Mouse (Mus musculus) B cell, adult 2 months (primary cell): Measurements from ENCODE around the gene Ddi2.

Source experiments
- DNase-seq, 2 experiments: peaks; one replicate each; pipeline ENCODE4 v3.0.0; 2022

The Ddi2 gene

DNA sequence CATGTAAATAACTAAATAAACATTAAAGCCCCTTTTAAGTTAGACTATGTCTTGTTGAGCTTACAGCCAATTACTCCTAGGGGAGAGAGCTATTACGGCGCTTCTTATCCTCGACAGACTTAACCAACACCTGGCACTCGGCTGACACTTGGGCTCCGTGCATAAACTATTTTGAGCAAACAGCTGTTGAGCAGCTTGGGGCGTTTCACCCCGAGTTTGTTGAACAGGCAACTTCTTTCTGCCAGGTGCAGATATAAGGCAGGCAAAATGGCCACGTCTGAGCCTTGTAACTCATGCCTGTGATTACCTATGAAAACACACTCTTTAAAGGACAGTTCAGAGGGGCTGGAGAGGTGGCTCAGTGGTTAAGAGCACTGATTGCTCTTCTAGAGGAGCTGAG lies 14.8 kb upstream of the Ddi2 start:
- DNase-seq: no peak

DNA sequence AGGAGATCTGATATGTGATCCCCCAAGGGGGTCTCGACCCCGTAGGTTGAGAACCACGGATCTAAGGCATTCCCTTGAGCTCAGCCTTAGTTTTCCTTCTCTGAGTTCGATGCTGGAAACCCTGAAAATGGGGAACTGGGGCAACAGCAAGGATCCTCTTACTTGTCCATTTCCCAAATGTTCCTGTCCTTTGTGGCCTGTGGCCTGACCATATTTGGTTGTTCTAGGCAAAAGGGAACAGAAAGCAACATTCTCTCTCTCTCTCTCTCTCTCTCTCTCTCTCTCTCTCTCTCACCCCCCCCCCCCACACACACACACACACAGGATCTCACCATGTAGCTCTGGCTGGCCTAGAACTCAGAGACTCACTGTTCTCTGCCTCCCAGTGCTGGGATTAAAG lies 13.6 kb upstream of the Ddi2 start:
- DNase-seq: no peak

DNA sequence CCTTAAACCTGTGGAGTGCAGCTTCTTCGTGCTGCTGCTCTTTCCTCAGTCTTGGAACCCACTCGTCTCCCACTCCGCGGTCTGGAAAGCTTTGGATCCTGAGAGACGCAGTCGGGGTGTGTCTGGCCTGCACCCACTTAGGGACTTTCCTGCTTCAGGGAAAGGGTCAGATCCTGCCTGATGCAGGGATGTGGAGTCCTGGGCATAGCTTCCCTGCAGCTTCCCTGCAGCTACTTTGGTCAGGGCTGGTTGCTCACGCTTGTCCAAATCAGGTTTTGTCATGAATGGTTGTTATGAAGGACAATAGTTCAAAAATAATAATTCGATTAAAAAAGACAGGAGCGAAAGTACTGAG lies 12.0 kb upstream of the Ddi2 start:
- DNase-seq: no peak

DNA sequence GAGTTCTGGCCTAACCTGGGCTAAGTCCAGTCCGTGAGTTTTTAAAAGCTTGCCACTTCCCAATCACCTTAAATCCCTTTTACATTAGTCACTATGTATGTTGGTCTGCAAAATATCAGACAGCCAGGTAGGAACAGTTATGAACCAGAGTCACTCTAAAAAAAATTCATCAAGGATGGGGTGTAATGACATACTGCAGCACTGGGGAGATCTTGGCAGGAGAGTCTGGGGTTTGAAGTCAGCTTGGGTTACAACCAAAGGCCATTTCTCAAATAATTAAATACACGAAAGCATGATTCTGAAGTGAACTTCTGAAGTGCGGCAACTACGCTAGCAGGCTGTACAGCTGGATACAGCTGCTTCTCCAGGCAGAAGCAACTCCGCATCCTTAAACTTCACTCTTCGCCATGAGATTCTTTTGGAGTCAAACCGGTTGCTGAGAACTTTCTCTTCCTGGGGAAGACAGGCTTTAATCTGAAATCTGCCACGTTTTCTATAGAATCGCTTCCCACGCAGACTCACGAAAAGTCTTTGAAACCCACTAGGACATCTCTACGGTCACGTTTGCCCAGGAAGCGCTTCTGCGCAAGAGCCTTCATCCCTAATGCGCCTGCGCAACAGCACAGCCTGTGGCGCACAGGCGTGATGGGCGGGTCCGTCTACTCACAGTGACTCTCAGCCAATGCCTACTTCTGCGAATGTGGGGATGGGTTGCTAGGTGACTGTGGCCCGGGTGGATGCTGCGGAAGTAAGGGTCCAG lies 11.4 kb upstream of the Ddi2 start:
- peak; percentile 82 to 83 for DNase-seq

DNA sequence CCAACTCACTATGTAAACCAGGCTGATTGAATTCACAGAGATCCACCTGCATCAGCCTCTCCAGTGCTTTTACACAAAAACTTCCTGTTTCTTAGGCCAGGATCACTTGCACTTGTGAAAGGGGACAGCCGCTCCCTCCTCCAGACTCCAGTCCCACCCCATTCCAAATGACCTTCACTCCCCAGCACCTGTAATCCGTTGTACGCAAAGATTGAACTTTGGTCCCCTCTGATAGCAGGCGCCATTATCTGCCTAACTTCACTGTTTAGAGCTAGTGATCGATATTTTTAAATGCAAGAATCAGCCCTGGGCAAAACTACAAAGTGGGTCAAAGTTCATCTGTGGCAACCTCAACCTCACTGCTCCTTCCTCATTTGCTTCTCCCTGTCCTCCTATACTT lies 8.5 kb upstream of the Ddi2 start:
- no peak for DNase-seq

DNA sequence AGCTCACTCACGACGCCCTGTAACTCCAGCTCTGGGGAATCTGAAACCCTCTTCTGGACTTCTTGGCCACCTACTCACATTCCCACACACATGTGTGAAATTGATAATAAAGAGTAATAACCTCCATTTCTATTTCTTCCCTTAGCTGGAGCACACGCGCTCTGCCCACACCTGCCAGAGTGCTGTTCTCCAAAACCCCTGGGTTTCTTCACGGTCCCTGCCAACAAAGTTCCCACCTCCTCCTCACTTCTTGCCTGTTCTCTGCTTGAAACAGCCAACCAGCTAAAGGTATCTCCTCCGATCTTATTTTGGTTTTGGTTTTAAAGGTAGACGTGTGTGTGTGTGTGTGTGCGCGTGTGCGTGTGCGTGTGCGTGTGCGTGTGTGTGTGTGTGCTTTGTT lies 7.2 kb upstream of the Ddi2 start:
- no peak for DNase-seq

DNA sequence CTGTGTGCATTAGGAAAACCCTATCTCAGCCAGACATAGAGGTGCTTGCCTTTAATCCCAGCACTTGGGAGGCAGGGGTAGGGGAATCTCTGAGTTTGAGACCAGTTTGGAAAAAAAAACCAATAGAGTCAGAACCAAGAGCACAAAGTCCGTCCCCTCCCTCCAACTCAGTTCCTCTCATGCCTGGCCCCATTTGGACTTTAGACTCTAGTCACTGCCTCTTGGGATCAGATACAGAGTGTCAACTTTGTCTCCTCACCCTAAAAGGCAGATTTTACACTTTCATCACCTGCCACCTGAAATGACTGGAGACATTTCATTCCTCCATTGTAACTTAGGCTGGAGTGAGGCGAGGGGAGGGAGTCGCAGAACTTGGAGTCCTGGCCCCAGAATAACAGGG lies 6.0 kb upstream of the Ddi2 start:
- DNase-seq: no peak

DNA sequence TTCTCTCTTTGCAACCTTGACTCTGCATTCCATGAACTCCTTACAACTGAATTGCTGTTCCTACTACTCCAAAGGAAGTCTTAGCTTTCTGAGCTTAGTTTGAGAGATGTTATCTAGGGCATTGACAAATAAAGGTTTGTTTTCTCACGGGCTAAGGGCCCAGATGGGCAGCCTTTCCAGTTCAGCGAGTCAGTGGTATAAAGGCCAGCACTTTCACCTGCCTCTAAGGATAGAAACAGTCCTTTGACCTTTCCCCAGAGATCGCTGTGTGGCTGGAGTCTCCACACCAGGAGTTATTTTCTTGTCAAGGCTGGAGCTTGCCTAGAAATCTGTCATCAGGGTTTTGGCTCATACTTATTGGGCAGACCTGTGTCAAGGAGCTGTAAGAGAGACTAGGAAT lies 2.5 kb upstream of the Ddi2 start:
- DNase-seq: no peak

DNA sequence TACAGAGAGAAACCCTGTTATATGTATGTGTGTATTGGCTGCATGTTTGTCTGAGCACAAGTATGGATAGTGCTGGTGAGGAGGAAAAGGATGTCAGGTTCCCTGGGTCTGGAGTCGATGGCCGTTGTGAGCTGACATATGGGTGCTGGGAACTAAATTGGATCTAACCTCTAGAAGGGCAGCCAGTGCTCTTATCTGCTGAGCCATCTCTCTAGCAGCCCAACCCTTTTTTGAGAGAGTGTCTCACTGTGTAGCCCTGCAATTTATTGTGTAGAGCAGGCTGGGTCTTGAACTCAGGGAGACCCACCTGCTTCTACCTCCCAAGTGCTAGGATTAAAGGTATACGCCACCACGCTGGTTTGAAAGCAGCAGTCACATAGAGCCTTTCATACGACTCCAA lies 2.1 kb upstream of the Ddi2 start:
- no peak for DNase-seq

DNA sequence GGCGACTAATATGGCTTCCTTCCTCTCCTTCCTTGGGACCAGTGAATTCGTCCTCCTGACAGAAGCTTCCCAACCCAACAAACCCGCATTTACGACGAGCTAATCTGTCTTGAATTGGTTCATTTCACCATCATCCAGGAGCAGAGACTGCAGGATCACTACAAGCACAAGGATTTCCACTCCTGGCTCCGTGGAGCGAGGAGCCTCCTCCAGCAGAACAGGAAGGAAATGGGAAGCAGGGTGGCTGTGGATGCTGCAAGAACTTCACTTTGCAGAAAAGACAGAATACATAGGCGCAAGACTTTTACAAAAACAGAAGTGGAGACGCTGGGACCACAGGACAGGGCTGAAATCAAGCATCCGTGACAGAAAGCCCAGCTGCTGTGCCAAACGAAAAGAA lies 1.4 kb upstream of the Ddi2 start:
- DNase-seq: peak; percentile 32 to 36

DNA sequence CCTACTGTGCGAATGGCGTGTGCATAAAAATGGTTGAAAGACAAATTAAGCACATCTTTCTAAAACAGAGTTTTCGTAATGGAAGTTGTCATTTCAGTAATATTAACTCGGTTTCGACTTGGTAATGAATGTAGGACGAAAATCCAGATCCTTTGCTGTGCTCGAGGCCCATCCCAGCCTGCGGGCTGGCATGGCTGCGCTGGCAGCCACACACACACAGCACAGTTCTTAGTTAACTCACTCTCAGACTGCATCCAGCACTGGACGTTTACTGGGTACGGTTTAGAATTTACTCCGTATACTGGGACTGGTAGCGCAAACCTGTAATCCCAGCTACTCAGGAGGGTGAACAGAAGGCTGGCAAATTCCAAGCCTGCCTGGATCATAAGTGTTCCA lies 452 bp upstream of the Ddi2 start:
- DNase-seq: no peak

DNA sequence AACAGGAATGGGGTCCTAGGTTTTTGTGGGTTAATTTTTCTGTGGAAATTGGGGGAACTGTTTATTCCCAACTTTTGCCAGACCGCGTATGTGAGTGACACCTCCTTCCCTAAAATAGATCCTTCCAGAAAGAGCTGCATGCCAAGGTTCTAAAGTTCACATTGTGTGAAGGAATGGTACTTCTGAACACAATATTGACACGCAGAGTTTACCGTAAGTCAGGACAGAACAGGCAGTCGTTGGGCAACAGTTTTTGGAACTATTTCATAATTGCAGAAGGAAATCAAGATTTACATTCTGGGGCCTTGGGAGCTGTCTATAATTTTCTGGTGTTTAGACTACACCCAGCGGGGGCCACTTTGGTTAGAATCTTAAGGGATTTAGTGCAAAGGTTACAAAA lies 1.3 kb downstream of the Ddi2 start:
- DNase-seq: no peak

DNA sequence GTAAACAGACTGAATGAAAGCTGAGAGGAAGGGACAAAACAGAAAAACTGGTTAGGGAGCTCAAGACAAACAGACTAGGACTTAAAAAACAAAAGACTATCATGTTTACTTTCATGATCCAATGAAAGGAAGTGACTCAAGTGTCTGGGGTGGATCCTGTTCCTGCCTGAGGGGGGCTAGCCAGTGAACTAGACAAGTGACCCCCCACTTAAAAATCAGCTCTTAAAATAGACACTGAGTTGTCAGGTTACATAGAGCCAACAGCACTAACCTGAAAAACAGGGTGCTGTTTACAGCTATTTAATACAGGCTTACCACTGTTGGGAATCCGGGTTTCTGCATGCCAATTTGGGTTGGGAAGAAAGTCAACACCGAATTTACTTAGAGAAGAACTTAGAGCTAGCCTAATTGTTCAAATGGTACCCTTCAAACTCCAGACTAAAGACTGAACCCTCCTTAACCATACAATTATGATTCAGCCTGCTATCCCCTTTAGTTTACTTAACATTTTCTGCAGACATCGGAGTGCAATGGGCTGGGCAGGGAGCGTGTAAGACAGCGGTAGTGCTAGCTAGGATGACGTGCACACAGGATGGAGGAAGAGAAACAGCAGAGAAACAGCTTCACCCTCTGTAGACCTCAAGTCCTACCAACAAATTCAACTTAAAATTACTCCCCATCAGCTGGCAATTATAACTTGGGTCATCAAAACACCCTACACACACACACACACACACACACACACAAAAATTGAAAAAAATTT lies 2.3 kb downstream of the Ddi2 start:
- DNase-seq: peak; percentile 29 to 33

DNA sequence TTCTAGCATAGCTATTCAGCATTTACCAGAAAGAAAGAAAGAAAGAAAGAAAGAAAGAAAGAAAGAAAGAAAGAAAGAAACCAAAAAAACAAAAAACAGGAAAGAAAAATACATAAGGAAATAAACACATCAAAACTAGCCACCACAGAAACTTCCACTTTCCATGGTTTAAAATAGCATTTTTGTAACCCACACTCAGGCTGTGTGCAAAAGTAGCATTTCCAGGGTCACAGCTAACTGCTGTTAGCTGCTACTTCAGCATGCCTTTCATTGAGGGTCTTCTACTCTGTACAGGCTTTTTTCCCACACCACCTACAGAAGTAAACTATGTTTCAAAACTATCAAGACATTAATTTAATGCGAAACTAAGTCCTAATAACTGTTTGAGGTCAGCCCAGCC lies 3.9 kb downstream of the Ddi2 start:
- DNase-seq: no peak

DNA sequence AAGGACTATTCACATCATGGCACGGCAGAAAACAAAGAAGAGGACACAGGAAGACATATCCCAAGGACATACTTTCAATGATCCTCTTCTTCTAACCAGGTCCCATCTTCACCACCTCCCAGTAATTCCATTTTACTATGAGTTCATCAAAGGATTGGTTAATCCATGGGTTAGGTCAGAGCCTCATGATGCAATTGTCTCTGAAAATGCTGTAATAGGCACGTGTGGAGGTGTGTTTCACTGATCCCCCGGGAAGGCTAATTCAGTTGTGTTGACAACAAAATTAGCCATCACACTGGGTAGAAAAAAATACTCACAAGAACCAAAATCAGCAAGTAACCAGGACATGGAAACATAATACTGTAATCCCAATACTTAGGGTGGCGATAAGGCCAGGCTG lies 5.6 kb downstream of the Ddi2 start:
- DNase-seq: no peak

DNA sequence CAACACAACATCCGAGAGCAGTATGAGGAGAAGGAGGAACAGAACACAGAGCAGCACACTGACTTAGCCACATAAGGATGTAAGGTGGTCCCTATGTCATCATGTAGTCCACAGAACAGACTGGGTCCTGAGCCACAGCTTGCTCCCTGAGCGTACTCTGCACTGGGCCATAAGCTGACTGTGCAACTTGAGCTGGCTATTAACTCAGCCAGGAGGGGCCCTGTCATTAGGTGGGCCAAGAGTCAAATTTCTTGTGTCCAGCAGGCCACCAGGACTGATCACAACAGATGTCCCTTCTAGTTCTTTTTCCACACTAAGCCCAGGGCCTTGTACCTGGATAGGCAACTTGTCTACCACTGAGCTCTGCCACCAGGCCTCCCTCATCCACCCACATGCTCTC lies 8.2 kb downstream of the Ddi2 start:
- DNase-seq: no peak

DNA sequence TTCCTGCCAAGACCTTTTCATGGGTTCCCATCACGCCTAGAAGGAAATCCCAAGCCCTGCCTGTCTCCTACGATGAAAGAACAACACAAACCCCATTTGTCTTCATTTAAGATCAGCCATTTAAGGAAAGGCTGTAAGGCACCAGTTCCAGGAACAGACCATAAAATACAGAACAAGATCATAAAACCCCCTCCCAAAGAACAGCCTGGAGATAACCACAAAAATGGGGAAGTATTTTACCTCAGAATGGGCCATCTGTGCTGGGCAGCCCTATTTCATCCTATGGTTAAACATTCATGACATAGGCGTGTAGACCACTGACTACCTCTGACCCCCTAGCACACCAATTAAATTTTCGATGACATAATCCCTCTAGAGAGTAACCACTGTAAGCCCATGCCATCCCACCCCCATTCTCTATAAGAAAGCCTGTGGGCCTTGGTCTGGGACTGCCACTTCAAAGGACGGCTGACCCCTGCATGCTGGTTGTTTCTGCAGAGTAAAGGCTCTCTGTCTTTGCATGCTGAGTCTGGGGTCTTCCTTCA lies 9.5 kb downstream of the Ddi2 start:
- peak; percentile 24 to 28 for DNase-seq

DNA sequence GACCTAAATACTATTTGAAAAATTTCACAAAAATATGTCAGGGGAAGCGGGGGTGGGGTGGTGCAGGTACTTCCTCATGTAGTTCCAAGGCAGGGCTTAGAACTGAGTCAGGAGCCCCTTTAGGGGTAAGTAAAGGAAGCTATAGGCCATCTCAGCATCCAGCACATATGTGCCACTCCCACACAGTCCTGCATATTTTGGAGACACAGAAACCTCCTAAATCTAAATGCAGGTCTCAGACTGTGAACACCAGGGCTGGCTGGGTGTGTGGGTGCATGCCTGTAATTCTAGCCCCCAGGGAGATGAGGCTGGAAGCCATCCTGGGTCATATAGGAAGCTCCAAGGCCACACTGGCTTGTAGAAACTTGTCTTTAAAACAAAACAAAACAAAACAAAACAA lies 12.0 kb downstream of the Ddi2 start:
- no peak for DNase-seq

DNA sequence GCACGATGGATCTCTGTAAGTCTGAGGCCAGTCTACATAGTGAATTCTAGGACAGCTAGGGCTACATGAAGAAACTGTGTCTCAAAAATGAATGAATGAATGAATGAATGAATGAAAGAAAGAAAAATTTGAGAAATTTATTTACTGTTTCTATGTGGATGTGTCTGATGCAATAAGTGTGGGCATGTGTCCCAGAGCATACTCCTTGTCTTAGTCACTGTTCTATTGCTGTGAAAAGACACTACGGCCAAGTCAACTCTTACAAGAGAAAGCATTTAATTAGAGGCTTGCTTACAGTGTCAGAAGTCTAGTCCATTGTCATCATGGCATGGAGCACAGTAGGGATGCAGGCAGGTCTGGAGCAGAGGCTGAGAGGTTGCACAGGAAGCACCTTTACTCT lies 14.2 kb downstream of the Ddi2 start:
- no peak for DNase-seq

DNA sequence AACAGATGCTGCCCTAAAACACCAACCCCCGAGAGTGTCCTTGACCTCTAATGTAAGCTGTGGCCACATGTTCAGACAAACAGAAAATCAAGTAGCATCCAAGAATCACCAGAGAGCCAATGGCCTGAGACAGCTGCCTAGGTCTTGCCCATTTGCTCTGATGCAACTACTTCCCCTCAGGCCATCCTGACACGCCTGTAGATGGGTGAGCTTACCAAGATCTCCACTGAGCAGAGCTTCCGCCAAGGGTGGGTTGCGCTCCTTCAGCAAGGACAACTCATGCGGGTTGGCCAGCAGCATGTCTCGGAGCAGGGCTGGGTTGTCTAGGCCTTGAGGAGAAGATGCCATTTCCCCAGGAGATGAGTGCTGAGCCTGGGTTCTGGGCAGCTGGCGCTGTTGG lies 15.2 kb downstream of the Ddi2 start:
- no peak for DNase-seq

DNA sequence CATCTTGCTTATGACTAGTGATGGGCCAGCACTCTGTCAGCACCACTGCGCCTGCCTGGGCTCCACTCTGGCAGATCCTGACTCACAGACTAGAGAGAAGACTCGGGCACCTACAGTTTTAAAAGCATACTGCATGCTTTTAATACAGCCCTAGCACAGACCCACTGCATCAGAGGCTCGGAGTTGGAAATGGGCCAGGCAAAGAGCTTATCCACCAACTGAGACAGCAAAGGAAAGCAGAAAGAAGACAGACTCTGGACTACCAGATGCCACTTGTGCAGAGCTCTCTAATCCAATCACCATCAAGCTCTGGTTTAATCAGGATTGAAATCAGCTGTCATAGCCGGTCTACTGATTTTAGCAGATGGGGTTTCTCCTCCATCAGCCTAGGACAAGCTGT lies 17.9 kb downstream of the Ddi2 start:
- DNase-seq: no peak

DNA sequence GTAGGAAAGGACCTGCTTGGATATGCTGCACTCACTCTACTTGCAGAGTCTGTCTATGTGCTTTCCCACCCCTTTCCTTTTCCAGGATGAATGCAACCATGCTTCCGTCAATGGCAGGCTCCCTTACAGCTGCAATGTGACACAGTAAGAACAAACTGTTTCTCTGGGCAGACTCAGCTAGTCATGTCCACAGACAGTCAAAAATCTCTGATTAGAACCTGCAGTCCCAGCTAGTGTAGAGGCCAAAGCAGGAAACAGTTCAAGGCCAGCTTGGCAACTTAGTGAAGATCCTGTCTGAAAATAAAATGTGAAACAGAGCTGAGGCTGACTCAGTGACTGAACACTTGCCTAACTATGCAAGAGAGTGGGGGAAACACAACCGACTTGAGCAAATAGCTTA lies 18.6 kb downstream of the Ddi2 start:
- DNase-seq: no peak

DNA sequence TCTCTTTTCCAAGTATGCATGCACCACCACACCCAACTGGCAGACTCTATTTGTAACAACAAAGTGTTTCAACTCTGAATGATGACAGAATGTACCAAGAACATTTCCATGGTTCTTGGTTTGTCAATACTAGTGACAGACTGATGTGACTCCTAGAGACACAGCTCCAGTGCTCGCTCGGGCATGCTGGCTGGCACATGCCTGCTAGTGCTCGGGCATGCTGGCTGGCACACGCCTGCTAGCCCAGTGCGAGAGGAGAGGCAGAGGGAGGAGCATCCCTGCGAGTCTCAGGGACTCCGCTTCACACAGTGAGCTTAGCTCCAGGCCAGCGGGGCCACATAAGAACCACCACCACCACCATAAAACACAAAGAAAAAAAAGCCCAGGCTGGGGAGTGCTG lies 28.5 kb downstream of the Ddi2 start:
- no peak for DNase-seq

DNA sequence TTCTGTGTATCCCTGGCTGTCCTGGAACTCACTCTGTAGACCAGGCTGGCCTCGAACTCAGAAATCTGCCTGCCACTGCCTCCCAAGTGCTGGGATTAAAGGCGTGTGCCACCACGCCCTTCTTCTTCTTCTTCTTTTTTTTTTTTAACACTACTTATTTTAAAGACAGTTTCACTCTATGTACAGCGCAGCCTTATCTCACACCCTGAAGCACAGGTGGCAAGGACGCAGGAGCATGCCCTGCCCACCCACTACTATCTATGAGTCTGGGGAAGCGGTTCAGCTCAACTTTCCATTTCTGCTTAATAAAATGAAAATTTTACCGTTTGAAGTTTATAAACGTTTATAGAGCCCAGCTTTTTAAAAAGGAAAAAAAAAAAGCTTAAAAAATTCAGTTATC lies 34.7 kb downstream of the Ddi2 start:
- DNase-seq: no peak

DNA sequence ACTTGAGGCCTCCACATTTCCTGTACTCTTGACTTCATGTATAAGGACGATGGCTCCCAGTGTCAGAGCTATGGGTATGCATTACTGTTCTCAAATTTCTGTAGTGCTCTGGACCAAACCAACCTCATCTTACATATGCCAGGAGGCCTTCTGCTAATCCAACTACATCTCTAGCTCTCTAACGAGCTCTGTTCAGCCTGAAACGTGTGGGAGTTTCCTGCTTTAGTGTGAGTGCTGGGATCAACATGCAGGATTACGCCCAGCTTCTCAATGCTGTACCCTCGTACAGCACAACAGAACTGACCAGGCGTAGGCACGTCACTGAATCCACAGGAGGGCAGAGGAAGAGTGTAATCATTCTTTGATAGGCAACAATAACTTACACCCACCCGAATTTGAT lies 36.7 kb downstream of the Ddi2 start:
- DNase-seq: no peak
